Mouse (Mus musculus): ENCODE measurements around the gene Hoxa9. TPM values are rescaled to one million over a fixed set of nuclear protein-coding genes. Genes with fewer than 3 reads are reported as not detected.

The Hoxa9 gene
- polyA plus RNA-seq, 1 experiment from 2014 or later = 0.11 TPM

DNA sequence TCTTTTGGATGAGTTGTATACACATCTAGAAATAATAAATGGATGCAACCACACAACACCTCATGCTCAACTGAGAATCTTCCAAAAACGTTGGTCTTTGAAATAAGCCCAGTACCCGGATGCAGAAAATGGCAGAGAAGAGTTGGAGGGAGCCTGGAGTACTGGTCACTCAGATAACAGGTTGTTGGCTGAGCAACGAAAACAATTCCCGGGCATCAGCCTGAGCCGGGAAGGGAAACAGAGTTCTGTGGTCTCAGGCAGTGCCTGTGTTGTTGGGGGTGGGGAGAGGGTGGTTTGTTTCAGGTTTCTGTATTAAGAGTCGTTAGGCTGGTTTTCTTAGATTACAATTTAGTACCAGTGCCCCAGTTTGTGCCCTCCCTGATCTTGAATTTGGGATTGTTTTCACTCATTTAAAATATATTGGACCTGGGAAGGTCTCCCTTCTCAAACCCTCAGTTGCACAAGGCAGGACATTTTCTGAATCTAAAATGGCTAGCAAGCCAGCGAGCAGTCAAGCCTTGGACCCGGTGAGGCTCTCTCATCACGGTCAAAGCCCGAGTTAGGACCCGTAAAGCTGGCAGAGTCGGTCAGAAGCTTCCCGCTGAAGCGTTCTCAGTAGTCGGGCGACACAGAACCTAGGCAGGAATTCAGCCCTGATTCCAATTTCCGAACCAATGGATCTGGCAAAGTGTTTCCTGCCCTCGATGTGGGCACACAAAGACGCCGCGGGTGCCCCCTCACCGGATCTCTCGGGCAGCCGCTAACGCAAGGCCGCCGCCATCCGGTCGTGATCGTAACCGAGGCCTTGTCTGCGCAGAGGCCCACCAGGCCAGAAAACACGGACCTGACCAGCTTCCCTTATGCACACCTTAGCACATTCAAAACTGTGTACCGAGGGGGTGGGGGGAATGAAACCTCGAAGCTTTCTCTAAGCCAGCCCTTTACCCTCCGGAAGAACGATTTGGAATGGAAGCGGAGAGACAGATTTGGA is 2.1 kb downstream of the Hoxa9 start:
- H3K4me3 ChIP-seq (ENCODE audit: control insufficient read depth in 1 of 2, insufficient read depth in 1 of 2, low read depth in 1 of 2, low read length in 2 of 2) = no peak overlapping the region
- H3K9me3 ChIP-seq (ENCODE audit: control insufficient read depth, low read length) = no peaks in the 10 kb centered on the region

DNA sequence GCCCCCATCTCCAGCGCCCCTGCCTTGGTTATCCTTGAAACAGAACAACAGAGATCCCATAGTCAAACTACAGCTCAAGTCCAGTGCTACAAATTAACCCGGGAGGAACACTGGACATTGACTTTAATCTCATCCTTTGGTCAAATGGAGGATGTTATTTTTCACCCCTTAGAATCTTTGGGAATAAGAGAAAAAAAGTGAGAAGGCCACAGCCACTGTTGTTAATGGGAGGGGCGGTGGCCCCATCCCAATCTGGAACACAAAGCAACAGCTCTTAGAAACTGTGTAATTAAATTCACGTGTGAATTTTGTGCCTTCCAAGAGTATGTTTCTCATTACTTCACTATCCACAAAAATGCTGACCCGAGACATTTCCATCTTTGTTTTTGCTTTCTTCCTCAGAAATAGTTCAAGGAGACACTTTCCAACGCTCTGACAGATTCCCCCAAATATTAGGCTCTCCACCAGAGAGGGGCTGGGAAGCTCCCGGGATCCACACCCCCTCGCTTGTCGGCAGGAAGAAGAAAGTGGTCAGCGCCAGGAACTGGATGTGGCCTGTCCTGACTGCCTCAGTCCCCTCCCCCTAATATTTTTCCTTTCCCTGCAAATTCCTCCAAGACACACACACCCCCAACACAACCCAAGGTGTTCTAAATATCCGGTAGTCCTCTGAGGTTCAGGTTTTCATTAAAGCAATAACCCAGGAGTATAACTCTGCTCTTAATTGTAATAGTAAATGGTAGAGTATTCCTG is 3.2 kb downstream of the Hoxa9 start:
- ATAC-seq (ENCODE audit: insufficient number of reproducible peaks, insufficient read depth, low FRiP score, low read depth) = no peak
- WGBS = 5% methylated on average over 11 of the region's 11 CpGs
- no peaks in the 10 kb centered on the region for H3K36me3 ChIP-seq (ENCODE audit: control insufficient read depth, insufficient read depth, low read length)
- no peak overlapping the region for H3K4me2 ChIP-seq (ENCODE audit: low read length)
- peaks cover 98% of the 10 kb centered on the region for H3K27me3 ChIP-seq (ENCODE audit: control insufficient read depth, insufficient read depth, low read length)
- H3K4me3 ChIP-seq (ENCODE audit: control insufficient read depth in 1 of 2, insufficient read depth in 1 of 2, low read depth in 1 of 2, low read length in 2 of 2) = no peak overlapping the region
- no peaks in the 10 kb centered on the region; a peak in 1 of 4 replicates for H3K4me1 ChIP-seq (ENCODE audit: control insufficient read depth in 2 of 2, insufficient read depth in 2 of 2, low read length in 2 of 2)
- H3K9me3 ChIP-seq (ENCODE audit: control insufficient read depth, low read length) = no peaks in the 10 kb centered on the region
- no peak overlapping the region for H3K9ac ChIP-seq (ENCODE audit: low read length)
- H3K27ac ChIP-seq (replicated peaks in 1 of 2; ENCODE audit: control insufficient read depth in 1 of 2, insufficient read depth in 1 of 2, low read depth in 2 of 2, low read length in 2 of 2) = no peak overlapping the region

More for the DNA sequence above, 2.1 kb downstream of the Hoxa9 start:
- Histone ChIP-seq H3K36me3 (ENCODE audit: control insufficient read depth, insufficient read depth, low read length) (no peaks in the 10 kb centered on the region), H3K9ac (ENCODE audit: low read length) (no peak overlapping the region), H3K4me1 (ENCODE audit: control insufficient read depth in 2 of 2, insufficient read depth in 2 of 2, low read length in 2 of 2) (no peaks in the 10 kb centered on the region; a peak in 1 of 4 replicates), H3K27ac (replicated peaks in 1 of 2; ENCODE audit: control insufficient read depth in 1 of 2, insufficient read depth in 1 of 2, low read depth in 2 of 2, low read length in 2 of 2) (no peak overlapping the region), H3K4me2 (ENCODE audit: low read length) (no peak overlapping the region), H3K27me3 (ENCODE audit: control insufficient read depth, insufficient read depth, low read length) (peaks cover 98% of the 10 kb centered on the region)
- no peak for ATAC-seq (ENCODE audit: insufficient number of reproducible peaks, insufficient read depth, low FRiP score, low read depth)
- 2% methylated on average over 38 of the region's 38 CpGs for WGBS

DNA sequence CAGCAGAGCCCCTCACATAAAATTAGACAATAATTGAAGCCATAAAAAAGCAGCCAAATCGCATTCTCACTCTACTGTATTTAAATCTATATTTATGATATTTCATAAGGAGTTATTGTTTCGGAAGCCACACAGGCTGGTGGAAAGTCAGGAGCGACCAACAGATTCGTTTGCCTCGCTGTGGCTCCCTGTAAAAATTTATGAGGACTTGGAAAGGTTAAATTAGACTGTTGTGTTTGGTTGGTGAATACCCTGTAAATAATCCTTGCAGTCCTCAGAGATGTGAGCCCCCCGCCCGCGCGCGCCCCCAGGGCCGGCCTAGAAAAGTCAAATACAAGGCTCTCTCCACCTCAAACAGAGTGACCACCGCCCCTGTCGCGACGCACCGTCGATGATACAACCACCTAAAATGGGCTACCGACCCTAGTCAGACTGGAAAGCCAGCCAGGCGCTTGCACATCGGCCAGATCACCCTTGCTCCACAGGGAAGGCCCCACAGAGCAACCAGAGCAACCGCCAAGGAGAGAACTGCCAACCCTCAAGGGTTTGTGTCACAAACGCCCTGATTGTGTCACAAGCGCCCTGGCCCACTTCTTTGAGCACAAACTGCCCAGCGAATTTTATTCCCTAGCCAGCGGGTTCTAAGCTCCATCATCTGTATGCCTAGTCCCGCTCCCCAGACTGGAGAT is 4.2 kb downstream of the Hoxa9 start:
- no peak for ATAC-seq (ENCODE audit: insufficient number of reproducible peaks, insufficient read depth, low FRiP score, low read depth)

DNA sequence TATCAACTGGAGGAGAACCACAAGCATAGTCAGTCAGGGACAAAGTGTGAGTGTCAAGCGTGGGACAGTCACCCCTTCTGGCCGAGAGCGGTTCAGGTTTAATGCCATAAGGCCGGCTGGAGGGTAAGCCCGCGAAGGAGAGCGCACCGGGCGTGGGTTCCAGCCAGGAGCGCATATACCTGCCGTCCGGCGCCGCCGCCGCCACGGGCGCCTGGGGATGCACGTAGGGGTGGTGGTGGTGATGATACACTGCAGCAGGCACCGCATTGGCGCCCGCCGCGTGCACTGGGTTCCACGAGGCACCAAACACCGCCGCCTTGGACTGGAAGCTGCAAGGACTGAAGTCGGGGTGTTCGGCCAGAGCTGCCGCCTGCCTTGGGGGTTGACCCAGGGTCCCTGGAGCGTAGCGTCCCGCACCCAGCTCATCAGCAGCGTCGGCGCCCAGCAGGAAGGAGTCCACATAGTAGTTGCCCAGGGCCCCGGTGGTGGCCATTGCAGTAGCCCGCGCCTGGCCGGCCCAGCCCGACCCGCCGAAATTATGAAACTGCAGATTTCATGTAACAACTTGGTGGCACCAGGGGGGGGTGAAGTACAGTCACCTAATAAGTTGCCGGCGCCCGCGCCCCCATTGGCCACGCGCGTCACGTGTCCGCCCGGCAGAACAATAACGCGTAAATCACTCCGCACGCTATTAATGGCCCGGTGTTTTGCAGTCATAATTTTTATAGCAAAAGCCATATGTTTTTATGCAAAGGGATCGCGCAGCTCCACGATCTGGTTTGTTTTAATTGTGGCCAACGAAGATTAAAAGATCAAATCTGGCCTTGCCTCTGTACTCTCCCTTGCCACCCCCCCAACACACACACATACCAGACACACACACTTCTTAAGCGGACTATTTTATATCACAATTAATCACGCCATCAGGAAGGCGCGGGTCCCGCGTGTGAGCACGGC is 5.0 kb downstream of the Hoxa9 start:
- Histone ChIP-seq H3K9me3 (ENCODE audit: control insufficient read depth, low read length) (no peaks in the 10 kb centered on the region), H3K9ac (ENCODE audit: low read length) (no peak overlapping the region), H3K4me2 (ENCODE audit: low read length) (no peak overlapping the region), H3K36me3 (ENCODE audit: control insufficient read depth, insufficient read depth, low read length) (no peaks in the 10 kb centered on the region), H3K4me1 (ENCODE audit: control insufficient read depth in 2 of 2, insufficient read depth in 2 of 2, low read length in 2 of 2) (peaks cover 2 to 6% of the 10 kb centered on the region in 2 experiments; a peak in 1 of 4 replicates), H3K27me3 (ENCODE audit: control insufficient read depth, insufficient read depth, low read length) (peaks cover 99% of the 10 kb centered on the region), H3K27ac (replicated peaks in 1 of 2; ENCODE audit: control insufficient read depth in 1 of 2, insufficient read depth in 1 of 2, low read depth in 2 of 2, low read length in 2 of 2) (no peak overlapping the region), H3K4me3 (ENCODE audit: control insufficient read depth in 1 of 2, insufficient read depth in 1 of 2, low read depth in 1 of 2, low read length in 2 of 2) (peak overlapping the region in 1 of 2 experiments; percentile 7; a peak in 1 of 4 replicates)
- ATAC-seq (ENCODE audit: insufficient number of reproducible peaks, insufficient read depth, low FRiP score, low read depth) = no peak
- WGBS = 2% methylated on average over 69 of the region's 69 CpGs

More for the DNA sequence above, 4.2 kb downstream of the Hoxa9 start:
- peaks cover 98% of the 10 kb centered on the region for H3K27me3 ChIP-seq (ENCODE audit: control insufficient read depth, insufficient read depth, low read length)
- 2% methylated on average over 26 of the region's 26 CpGs for WGBS
- H3K4me3 ChIP-seq (ENCODE audit: control insufficient read depth in 1 of 2, insufficient read depth in 1 of 2, low read depth in 1 of 2, low read length in 2 of 2) = no peak overlapping the region
- H3K9ac ChIP-seq (ENCODE audit: low read length) = no peak overlapping the region
- no peaks in the 10 kb centered on the region for H3K36me3 ChIP-seq (ENCODE audit: control insufficient read depth, insufficient read depth, low read length)
- peaks cover 0 to 3% of the 10 kb centered on the region in 2 experiments; a peak in 1 of 4 replicates for H3K4me1 ChIP-seq (ENCODE audit: control insufficient read depth in 2 of 2, insufficient read depth in 2 of 2, low read length in 2 of 2)
- H3K4me2 ChIP-seq (ENCODE audit: low read length) = no peak overlapping the region
- no peaks in the 10 kb centered on the region for H3K9me3 ChIP-seq (ENCODE audit: control insufficient read depth, low read length)
- no peak overlapping the region for H3K27ac ChIP-seq (replicated peaks in 1 of 2; ENCODE audit: control insufficient read depth in 1 of 2, insufficient read depth in 1 of 2, low read depth in 2 of 2, low read length in 2 of 2)

DNA sequence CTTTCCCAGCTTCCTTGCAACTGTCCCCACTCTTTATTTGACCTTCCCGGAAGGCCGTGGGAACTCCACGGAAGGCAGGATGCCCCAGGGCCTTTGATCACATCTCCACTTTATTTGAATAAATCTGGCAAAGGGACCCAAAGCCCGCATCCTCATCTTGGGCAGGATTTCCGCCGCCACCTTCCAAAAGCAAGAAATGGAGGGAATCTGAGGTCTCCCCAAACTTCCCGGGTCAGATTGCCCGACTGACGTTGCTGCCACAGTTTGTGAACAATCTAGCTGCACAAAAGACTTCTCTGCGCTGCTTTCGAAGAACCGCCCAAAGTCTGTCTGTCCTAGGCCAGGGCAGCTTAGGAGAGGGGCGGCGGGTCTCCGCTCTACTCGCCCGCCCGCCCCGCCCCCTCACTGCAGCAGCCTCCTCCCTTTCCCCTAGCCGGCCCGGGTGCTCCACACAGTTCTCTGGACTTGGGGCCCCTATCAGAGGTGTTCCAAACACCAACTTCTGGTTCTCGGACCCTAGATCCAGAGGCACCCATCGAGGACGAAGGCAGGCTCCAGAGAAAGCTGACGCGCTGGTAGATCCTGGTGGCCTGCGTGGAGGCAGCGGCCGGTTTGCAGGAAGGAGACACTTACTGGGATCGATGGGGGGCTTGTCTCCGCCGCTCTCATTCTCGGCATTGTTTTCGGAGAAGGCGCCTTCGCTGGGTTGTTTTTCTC is 5.8 kb downstream of the Hoxa9 start:
- Histone ChIP-seq H3K4me3 (ENCODE audit: control insufficient read depth in 1 of 2, insufficient read depth in 1 of 2, low read depth in 1 of 2, low read length in 2 of 2) (peak overlapping the region in 1 of 2 experiments; percentile 7; a peak in 1 of 4 replicates), H3K9ac (ENCODE audit: low read length) (no peak overlapping the region)
- WGBS = 3% methylated on average over 36 of the region's 36 CpGs

DNA sequence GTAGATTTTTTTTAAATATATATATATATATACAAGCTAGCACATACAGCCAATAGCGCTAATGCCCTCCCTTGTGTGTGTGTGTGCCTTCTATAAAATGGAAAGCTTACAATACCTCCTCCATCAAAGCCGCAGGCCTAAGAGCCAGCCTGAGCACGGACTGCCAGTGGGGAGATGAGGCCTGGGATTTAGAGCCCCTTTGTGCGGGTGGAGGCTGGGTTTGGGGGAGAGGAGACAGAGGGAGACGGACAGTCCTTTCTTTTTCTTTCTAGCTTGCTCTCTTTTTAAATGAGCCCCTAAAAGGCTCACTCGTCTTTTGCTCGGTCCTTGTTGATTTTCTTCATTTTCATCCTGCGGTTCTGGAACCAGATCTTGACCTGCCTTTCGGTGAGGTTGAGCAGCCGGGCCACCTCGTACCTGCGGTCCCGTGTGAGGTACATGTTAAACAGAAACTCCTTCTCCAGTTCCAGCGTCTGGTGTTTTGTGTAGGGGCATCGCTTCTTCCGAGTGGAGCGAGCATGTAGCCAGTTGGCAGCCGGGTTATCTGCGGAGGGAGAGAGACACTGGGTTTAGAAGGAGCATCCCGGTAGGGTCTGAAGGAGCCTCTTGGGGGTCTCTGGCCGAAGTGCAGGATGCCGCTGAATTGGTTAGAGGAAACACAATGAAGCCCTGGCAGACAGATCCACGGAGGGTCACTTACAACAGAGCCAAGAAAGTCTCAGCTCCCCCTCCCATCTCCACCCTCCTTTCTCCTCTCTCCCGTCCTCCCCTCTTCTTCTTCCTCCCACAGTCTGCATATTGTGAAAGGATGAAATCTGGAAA is 6.7 kb downstream of the Hoxa9 start:
- H3K27me3 ChIP-seq (ENCODE audit: control insufficient read depth, insufficient read depth, low read length) = peaks cover 99% of the 10 kb centered on the region
- 3% methylated on average over 24 of the region's 24 CpGs for WGBS
- H3K4me3 ChIP-seq (ENCODE audit: control insufficient read depth in 1 of 2, insufficient read depth in 1 of 2, low read depth in 1 of 2, low read length in 2 of 2) = no peak overlapping the region
- H3K36me3 ChIP-seq (ENCODE audit: control insufficient read depth, insufficient read depth, low read length) = no peaks in the 10 kb centered on the region
- H3K27ac ChIP-seq (replicated peaks in 1 of 2; ENCODE audit: control insufficient read depth in 1 of 2, insufficient read depth in 1 of 2, low read depth in 2 of 2, low read length in 2 of 2) = no peak overlapping the region
- no peak for ATAC-seq (ENCODE audit: insufficient number of reproducible peaks, insufficient read depth, low FRiP score, low read depth)
- no peak overlapping the region for H3K4me2 ChIP-seq (ENCODE audit: low read length)
- no peak overlapping the region for H3K9ac ChIP-seq (ENCODE audit: low read length)
- H3K9me3 ChIP-seq (ENCODE audit: control insufficient read depth, low read length) = no peaks in the 10 kb centered on the region
- H3K4me1 ChIP-seq (ENCODE audit: control insufficient read depth in 2 of 2, insufficient read depth in 2 of 2, low read length in 2 of 2) = peaks cover 2 to 6% of the 10 kb centered on the region in 2 experiments; a peak in 1 of 4 replicates

More for the DNA sequence above, 5.8 kb downstream of the Hoxa9 start:
- no peak for ATAC-seq (ENCODE audit: insufficient number of reproducible peaks, insufficient read depth, low FRiP score, low read depth)
- Histone ChIP-seq H3K9me3 (ENCODE audit: control insufficient read depth, low read length) (no peaks in the 10 kb centered on the region), H3K27me3 (ENCODE audit: control insufficient read depth, insufficient read depth, low read length) (peaks cover 99% of the 10 kb centered on the region), H3K27ac (replicated peaks in 1 of 2; ENCODE audit: control insufficient read depth in 1 of 2, insufficient read depth in 1 of 2, low read depth in 2 of 2, low read length in 2 of 2) (no peak overlapping the region), H3K36me3 (ENCODE audit: control insufficient read depth, insufficient read depth, low read length) (no peaks in the 10 kb centered on the region), H3K4me2 (ENCODE audit: low read length) (no peak overlapping the region), H3K4me1 (ENCODE audit: control insufficient read depth in 2 of 2, insufficient read depth in 2 of 2, low read length in 2 of 2) (peaks cover 2 to 6% of the 10 kb centered on the region in 2 experiments; a peak in 1 of 4 replicates)

All from heart, embryonic 14.5 days (tissue).